Mouse (Mus musculus) erythroblast, embryonic 14.5 days (primary cell): Measurements from ENCODE around the gene Wfdc17.

Source experiments
- GATA1 ChIP-seq: IDR thresholded peaks from 2 replicates; pipeline ENCODE4 v1.6.1; 2012; ENCODE audit warnings: low read length, inconsistent platforms, mixed read lengths
- TAL1 ChIP-seq: IDR thresholded peaks from 3 replicates; pipeline ENCODE4 v1.6.1; 2012; ENCODE audit warnings: low read length, inconsistent platforms, mixed read lengths

DNA sequence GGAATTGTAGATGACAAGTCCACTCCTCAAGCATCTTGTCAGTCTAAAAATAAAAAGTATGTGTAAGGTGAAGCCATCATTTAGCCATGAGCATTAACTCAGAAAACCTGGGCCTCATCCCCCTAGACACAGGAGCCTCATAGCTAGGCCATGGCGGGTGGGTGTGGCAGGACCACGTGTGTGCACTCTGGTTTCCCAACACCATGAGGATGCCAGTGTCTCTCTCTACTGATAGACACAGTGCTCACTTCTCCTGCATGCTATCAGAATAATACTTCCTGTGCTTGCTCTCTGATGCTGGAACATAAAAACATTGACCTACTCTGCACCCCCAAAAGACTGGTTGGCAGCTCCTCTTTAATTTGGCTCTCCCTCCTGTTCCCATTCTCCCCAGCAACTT, 32.1 kb downstream of the Wfdc17 start:
- TF ChIP-seq TAL1 (no peak), GATA1 (no peak)
